Mouse (Mus musculus) heart, postnatal 10 days (tissue): ENCODE measurements around the gene Ybx3. TPM values are rescaled to one million over a fixed set of nuclear protein-coding genes. Genes with fewer than 3 reads are reported as not detected.

Source experiments
- DNase-seq, 2 experiments: peaks; one replicate each; pipeline ENCODE4 v3.0.0; 2021
- intact Hi-C: fragments of 180-260 bp; cut with DNase I; formaldehyde crosslinking; loops from one replicate; pipeline ENCODE4 v1.15.1; 2025
- total RNA-seq, 2 experiments: library from RNA; stranded (reverse); gene quantifications; 2 replicates each; pipeline ENCODE4 v1.2.3; 2021

Ybx3 gene
- total RNA-seq, 2 experiments from 2014 or later = 235 to 248 TPM

GRCm38 (mm10) chr6:131344346-131344745 lies 43.9 kb downstream of the Ybx3 start:
- DNase-seq = no peak
- intact Hi-C loops = no loop called here

GRCm38 (mm10) chr6:131340082-131340481 lies 48.2 kb downstream of the Ybx3 start:
- DNase-seq = no peak
- intact Hi-C loops = no loop called here

GRCm38 (mm10) chr6:131339309-131339708 lies 49.0 kb downstream of the Ybx3 start:
- no peak for DNase-seq
- intact Hi-C loops = no loop called here

GRCm38 (mm10) chr6:131338787-131339186 lies 49.5 kb downstream of the Ybx3 start:
- no peak for DNase-seq
- intact Hi-C loops = no loop called here

- DNase-seq = no peak
- intact Hi-C loops = no loop called here
Observed at GRCm38 (mm10) chr6:131327076-131327475, 61.2 kb downstream of the Ybx3 start.

GRCm38 (mm10) chr6:131321854-131322639 lies 66.2 kb downstream of the Ybx3 start:
- no peak for DNase-seq
- intact Hi-C loops = no loop called here

- intact Hi-C loops = no loop called here
- no peak for DNase-seq
Observed at GRCm38 (mm10) chr6:131316155-131317101, 71.8 kb downstream of the Ybx3 start.

Other genes with a start within 250 kb of the Ybx3 start
- not detected for gene Klra2, start 141.1 kb downstream of the Ybx3 start, total RNA-seq
- gene Magohb, start 95.2 kb downstream of the Ybx3 start, total RNA-seq = 10 to 100 TPM; 11.0 to 12.4 TPM
- gene Styk1, start 34.9 kb downstream of the Ybx3 start, total RNA-seq = under 1 TPM; 0.14 to 0.20 TPM
- not detected for gene 5430401F13Rik, start 97.9 kb upstream of the Ybx3 start, total RNA-seq
- gene Gm6619, start 97.9 kb upstream of the Ybx3 start, total RNA-seq = not detected
- not detected for gene Tas2r130, start 242.4 kb upstream of the Ybx3 start, total RNA-seq